Mouse (Mus musculus) ES-Bruce4 (cell line): ENCODE measurements around the gene Kcnk1. TPM values are rescaled to one million over a fixed set of nuclear protein-coding genes. Genes with fewer than 3 reads are reported as not detected.
A peak's percentile ranks its signal among the peaks of the same experiment; 100 is the strongest.

Experiments
- H3K27ac ChIP-seq: 2 replicates; pipeline ENCODE4 v1.5.1; 2012; ENCODE audit warnings: low read length, inconsistent platforms; ENCODE audit not compliant: insufficient read depth
- H3K27me3 ChIP-seq: 2 replicates; pipeline ENCODE4 v1.6.1; 2012; ENCODE audit warnings: mild to moderate bottlenecking, low read length, inconsistent platforms; ENCODE audit not compliant: control insufficient read depth, poor library complexity, insufficient read depth, severe bottlenecking
- H3K36me3 ChIP-seq: 2 replicates; pipeline ENCODE4 v1.6.1; 2012; ENCODE audit warnings: inconsistent platforms, mild to moderate bottlenecking, low read length, moderate library complexity; ENCODE audit not compliant: control insufficient read depth, poor library complexity, insufficient read depth, severe bottlenecking
- H3K4me1 ChIP-seq: one replicate; pipeline ENCODE4 v1.8.1; 2011; ENCODE audit warnings: low read length; ENCODE audit not compliant: control insufficient read depth, insufficient read depth
- H3K4me3 ChIP-seq: 2 replicates; pipeline ENCODE4 v1.5.1; 2011; ENCODE audit warnings: low read depth, mild to moderate bottlenecking, low read length
- H3K9ac ChIP-seq: 2 replicates; pipeline ENCODE4 v1.6.1; 2012; ENCODE audit warnings: low read depth, mild to moderate bottlenecking, inconsistent platforms; ENCODE audit not compliant: poor library complexity, severe bottlenecking
- H3K9me3 ChIP-seq: replicated peaks from 2 replicates; pipeline ENCODE4 v1.6.1; 2012; ENCODE audit warnings: mild to moderate bottlenecking, low read length, inconsistent platforms; ENCODE audit not compliant: control insufficient read depth, poor library complexity, insufficient read depth, severe bottlenecking
- CTCF ChIP-seq: IDR thresholded peaks from one replicate; pipeline ENCODE4 v1.8.1; 2011; ENCODE audit warnings: low read depth, low read length
- EP300 ChIP-seq: IDR thresholded peaks from 2 replicates; pipeline ENCODE4 v1.6.1; 2011; ENCODE audit warnings: low read depth, low read length; ENCODE audit not compliant: insufficient read depth
- POLR2A ChIP-seq: IDR thresholded peaks from one replicate; pipeline ENCODE4 v1.8.1; 2011; ENCODE audit warnings: low read length; ENCODE audit not compliant: insufficient read depth
- polyA plus RNA-seq: library from polyadenylated mRNA; stranded (reverse); fragments of >200 nt; gene quantifications from 2 replicates; pipeline ENCODE4 v1.2.4, GENCODE M21; 2011; ENCODE audit warnings: low read depth; ENCODE audit not compliant: missing spikeins, insufficient read depth, insufficient read length

Gene Kcnk1
- polyA plus RNA-seq, 1 experiment, result 38.8 TPM

- Histone ChIP-seq H3K36me3 (no peaks in the 10 kb centered on the region), H3K9ac (no peak overlapping the region), H3K4me1 (peaks cover 8% of the 10 kb centered on the region), H3K27ac (peak overlapping the region; percentile 22), H3K27me3 (no peaks in the 10 kb centered on the region), H3K4me3 (no peak overlapping the region), H3K9me3 (no peaks in the 10 kb centered on the region)
- TF ChIP-seq POLR2A (no peak), CTCF (no peak), EP300 (peak; percentile 65; the same call in 1 of the 2 replicates)
Measured at GRCm38 (mm10) chr8:125999842-126000395, 4.9 kb downstream of the Kcnk1 start.

GRCm38 (mm10) chr8:126003546-126003945 is 8.6 kb downstream of the Kcnk1 start:
- H3K36me3 ChIP-seq, result no peaks in the 10 kb centered on the region
- no peaks in the 10 kb centered on the region for H3K9me3 ChIP-seq
- no peak overlapping the region for H3K9ac ChIP-seq
- H3K27ac ChIP-seq, result no peak overlapping the region
- H3K4me3 ChIP-seq, result no peak overlapping the region
- H3K27me3 ChIP-seq, result no peaks in the 10 kb centered on the region
- H3K4me1 ChIP-seq, result peaks cover 3% of the 10 kb centered on the region
- TF ChIP-seq CTCF (no peak), POLR2A (no peak), EP300 (no peak)

- Histone ChIP-seq H3K36me3 (no peaks in the 10 kb centered on the region), H3K27me3 (no peaks in the 10 kb centered on the region), H3K27ac (no peak overlapping the region), H3K4me1 (no peaks in the 10 kb centered on the region), H3K9ac (no peak overlapping the region), H3K9me3 (no peaks in the 10 kb centered on the region), H3K4me3 (no peak overlapping the region)
- TF ChIP-seq CTCF, result no peak
- TF ChIP-seq POLR2A, result no peak
- TF ChIP-seq EP300, result no peak
Measured at GRCm38 (mm10) chr8:126004953-126005352, 10.0 kb downstream of the Kcnk1 start.

- Histone ChIP-seq H3K27me3 (no peaks in the 10 kb centered on the region), H3K4me1 (no peaks in the 10 kb centered on the region), H3K27ac (no peak overlapping the region), H3K9me3 (no peaks in the 10 kb centered on the region), H3K9ac (no peak overlapping the region), H3K36me3 (no peaks in the 10 kb centered on the region), H3K4me3 (no peak overlapping the region)
- TF ChIP-seq POLR2A (no peak), EP300 (no peak), CTCF (no peak)
Measured at GRCm38 (mm10) chr8:126006310-126006990, 11.5 kb downstream of the Kcnk1 start.

GRCm38 (mm10) chr8:126007538-126008330 is 12.8 kb downstream of the Kcnk1 start:
- no peaks in the 10 kb centered on the region for H3K9me3 ChIP-seq
- no peaks in the 10 kb centered on the region for H3K27me3 ChIP-seq
- no peak for TF ChIP-seq CTCF
- 0 out of 2 replicates have a peak, but pooled peaks have one; percentile 38 for TF ChIP-seq EP300
- TF ChIP-seq POLR2A, result no peak
- no peaks in the 10 kb centered on the region for H3K4me1 ChIP-seq
- H3K27ac ChIP-seq, result no peak overlapping the region
- no peaks in the 10 kb centered on the region for H3K36me3 ChIP-seq
- no peak overlapping the region for H3K4me3 ChIP-seq
- no peak overlapping the region for H3K9ac ChIP-seq
